32 mouse cellular contexts compared by ENCODE assay signal in genomic region chr7:127686740-127687449, GRCm38 (mm10). TPM values are rescaled to one million over a fixed set of nuclear protein-coding genes. Genes with fewer than 3 reads are reported as not detected.
DNase-seq lines count a peak whose midpoint lies in the region; ATAC-seq lines count a peak whose summit lies in the region.
"Had no signal": no experiment of that assay in that cellular context is flagged by ENCODE, and none has a peak within 500 bp of the region (broad histone marks: within the 10 kb centered on the region; RNA-seq: fewer than 3 reads in every experiment).

No protein-coding gene starts in this region.

- no peak overlapping the region for H3K4me3 ChIP-seq in hindbrain, embryonic 10.5 days
- H3K4me3 ChIP-seq in hindbrain, embryonic 12.5 days = no peak overlapping the region
- H3K4me3 ChIP-seq: embryonic facial prominence, embryonic 12.5 days; forebrain, embryonic 12.5 days; heart, embryonic 15.5 days; left cerebral cortex, adult 2 months; limb, embryonic 15.5 days; lung, embryonic 15.5 days had no signal

- peak; percentile 22 for DNase-seq in embryo, embryonic 10.5 days (ENCODE audit: low spot score)
- DNase-seq in embryo, embryonic 10 days (ENCODE audit: low spot score) = no peak
- no peak for DNase-seq in hindbrain, embryonic 10.5 days (ENCODE audit: low spot score)
- peak; percentile 46 for DNase-seq in R1 (ENCODE audit: low read depth, low spot score)
- DNase-seq in adrenal gland, postnatal 36 days = peak; percentile 55 to 65
- DNase-seq in left cerebral cortex, adult 9 months (ENCODE audit: low spot score in 2 of 2) = no peak
- DNase-seq: cerebellum, adult 11-12 months; cerebellum, postnatal 10 days; heart, postnatal 4 days; kidney, adult 11 months; kidney, postnatal 10 days; left cerebral cortex, postnatal 4 days; lung, postnatal 36 days; midbrain, embryonic 14.5 days; right cerebral cortex, postnatal 14 days; thymus, adult 2 months had no signal

- no peak for ATAC-seq in hindbrain, embryonic 12.5 days (ENCODE audit: low FRiP score)
- ATAC-seq: CD4-positive, CD25-positive, alpha-beta regulatory T cell, adult 4 months; hindbrain, embryonic 16.5 days had no signal

- H3K27me3 ChIP-seq in hindbrain, embryonic 10.5 days (ENCODE audit: insufficient read depth, poor library complexity, severe bottlenecking) = 0 out of 2 replicates have a peak, but pooled peaks cover 3% of the 10 kb centered on the region
- H3K27me3 ChIP-seq in hindbrain, embryonic 12.5 days = no peaks in the 10 kb centered on the region
- H3K27me3 ChIP-seq: embryonic facial prominence, embryonic 12.5 days; forebrain, embryonic 12.5 days; heart, embryonic 15.5 days; limb, embryonic 15.5 days; lung, embryonic 15.5 days had no signal

- no peak overlapping the region for H3K9ac ChIP-seq in hindbrain, embryonic 12.5 days
- H3K9ac ChIP-seq: embryonic facial prominence, embryonic 12.5 days; forebrain, embryonic 12.5 days; heart, embryonic 15.5 days; limb, embryonic 15.5 days; lung, embryonic 15.5 days had no signal

- H3K36me3 ChIP-seq in hindbrain, embryonic 10.5 days = peaks cover 4% of the 10 kb centered on the region; the same call in 1 of the 2 replicates
- no peaks in the 10 kb centered on the region for H3K36me3 ChIP-seq in hindbrain, embryonic 12.5 days
- H3K36me3 ChIP-seq: heart, embryonic 15.5 days; lung, embryonic 15.5 days had no signal

- peaks cover 28% of the 10 kb centered on the region for H3K4me1 ChIP-seq in hindbrain, embryonic 10.5 days (replicated peaks)
- H3K4me1 ChIP-seq in hindbrain, embryonic 12.5 days = peaks cover 9% of the 10 kb centered on the region

- no peak overlapping the region for H3K4me2 ChIP-seq in hindbrain, embryonic 12.5 days (replicated peaks)
- H3K4me2 ChIP-seq: embryonic facial prominence, embryonic 12.5 days; forebrain, embryonic 12.5 days; heart, embryonic 15.5 days; limb, embryonic 15.5 days; lung, embryonic 15.5 days had no signal

- WGBS in hindbrain, embryonic 10.5 days = 81% methylated on average over 11 of the region's 11 CpGs
- 76% methylated on average over 11 of the region's 11 CpGs for WGBS in hindbrain, embryonic 12.5 days

- H3K9me3 ChIP-seq in hindbrain, embryonic 10.5 days = no peaks in the 10 kb centered on the region
- no peaks in the 10 kb centered on the region for H3K9me3 ChIP-seq in hindbrain, embryonic 12.5 days (replicated peaks)
- H3K9me3 ChIP-seq: embryonic facial prominence, embryonic 12.5 days; forebrain, embryonic 12.5 days; heart, embryonic 15.5 days; limb, embryonic 15.5 days; lung, embryonic 15.5 days had no signal

- H3K27ac ChIP-seq in hindbrain, embryonic 10.5 days = peak overlapping the region; percentile 23; the same call in 1 of the 2 replicates
- no peak overlapping the region for H3K27ac ChIP-seq in hindbrain, embryonic 12.5 days
- H3K27ac ChIP-seq: embryonic facial prominence, embryonic 12.5 days; forebrain, embryonic 12.5 days; heart, embryonic 15.5 days; lung, embryonic 15.5 days; stomach, postnatal 0 days had no signal

RNA-seq across cellular contexts. Expression of gene Bcl7c, which starts 21.8 kb away (rescaled TPM):
- 55.9 and 56.6 TPM in 2 replicates for polyA plus RNA-seq in hindbrain, embryonic 10.5 days (2016; fragmentation: Nextera tagmentation; extraction: Ambion mirVana)
- 87.4 and 103 TPM in 2 replicates for polyA plus RNA-seq in hindbrain, embryonic 12.5 days (2016; fragmentation: Nextera tagmentation; extraction: Ambion mirVana)
- 100 to 1,000 TPM in 1 of 2 experiments, 10 to 100 TPM in 1; 63.6 to 103 TPM for total RNA-seq in adrenal gland, postnatal 36 days (2021)

RNA-seq across cellular contexts. Expression of gene Ctf1, which starts 25.6 kb away (rescaled TPM):
- 5.1 and 5.8 TPM in 2 replicates for polyA plus RNA-seq in hindbrain, embryonic 10.5 days (2016; fragmentation: Nextera tagmentation; extraction: Ambion mirVana)
- polyA plus RNA-seq in hindbrain, embryonic 12.5 days (2016; fragmentation: Nextera tagmentation; extraction: Ambion mirVana) = 10.2 and 12.4 TPM in 2 replicates
- total RNA-seq in adrenal gland, postnatal 36 days (2021) = 1 to 10 TPM; 3.2 to 4.2 TPM
- polyA plus RNA-seq: CD4-positive, CD25-positive, alpha-beta regulatory T cell, adult 4 months had no signal

RNA-seq across cellular contexts. Expression of gene Ctf2, which starts 45.1 kb away (rescaled TPM):
- polyA plus RNA-seq in hindbrain, embryonic 10.5 days (2016; fragmentation: Nextera tagmentation; extraction: Ambion mirVana) = 0.26 and 0.37 TPM in 2 replicates
- polyA plus RNA-seq in hindbrain, embryonic 12.5 days (2016; fragmentation: Nextera tagmentation; extraction: Ambion mirVana) = 0.21 TPM in 1 of 2 replicates, not detected in the other
- total RNA-seq in adrenal gland, postnatal 36 days (2021) = not detected
- total RNA-seq: adrenal gland, adult 18-20 months; gastrocnemius, postnatal 4 days; heart, postnatal 4 days; layer of hippocampus, postnatal 10 days; left cerebral cortex, adult 2 months; left cerebral cortex, postnatal 4 days; megakaryocyte-erythroid progenitor cell, adult 5-6 weeks had no signal
- polyA plus RNA-seq: CD4-positive, CD25-positive, alpha-beta regulatory T cell, adult 4 months; cortical plate, adult 2 months; neural tube, embryonic 11.5 days; thymus, adult 2 months had no signal

RNA-seq across cellular contexts. Expression of gene Fbxl19, which starts 57.4 kb away (rescaled TPM):
- 8.6 and 8.9 TPM in 2 replicates for polyA plus RNA-seq in hindbrain, embryonic 10.5 days (2016; fragmentation: Nextera tagmentation; extraction: Ambion mirVana)
- 10.7 and 11.4 TPM in 2 replicates for polyA plus RNA-seq in hindbrain, embryonic 12.5 days (2016; fragmentation: Nextera tagmentation; extraction: Ambion mirVana)
- total RNA-seq in adrenal gland, postnatal 36 days (2021) = 10 to 100 TPM; 13.1 to 13.7 TPM

Comparison
In these comparisons a context has a peak if more than half of its experiments do, and no peak if none do; other contexts are left out.
1. DNase-seq: peak in embryo, embryonic 10.5 days (single experiment), R1 (single experiment) and adrenal gland, postnatal 36 days (2 of 2); none in embryo, embryonic 10 days (single experiment), hindbrain, embryonic 10.5 days (single experiment) and left cerebral cortex, adult 9 months (0 of 2).